Mouse (Mus musculus): ENCODE measurements around the gene Selenbp2. TPM values are rescaled to one million over a fixed set of nuclear protein-coding genes. Genes with fewer than 3 reads are reported as not detected.
"Not testable (repeated sequence)": the region's sequence is repeated elsewhere in the genome, so short reads cannot be mapped to it uniquely, and the experiment has no call there.

Selenbp2 gene
- polyA plus RNA-seq, 1 experiment, result not detected

DNA sequence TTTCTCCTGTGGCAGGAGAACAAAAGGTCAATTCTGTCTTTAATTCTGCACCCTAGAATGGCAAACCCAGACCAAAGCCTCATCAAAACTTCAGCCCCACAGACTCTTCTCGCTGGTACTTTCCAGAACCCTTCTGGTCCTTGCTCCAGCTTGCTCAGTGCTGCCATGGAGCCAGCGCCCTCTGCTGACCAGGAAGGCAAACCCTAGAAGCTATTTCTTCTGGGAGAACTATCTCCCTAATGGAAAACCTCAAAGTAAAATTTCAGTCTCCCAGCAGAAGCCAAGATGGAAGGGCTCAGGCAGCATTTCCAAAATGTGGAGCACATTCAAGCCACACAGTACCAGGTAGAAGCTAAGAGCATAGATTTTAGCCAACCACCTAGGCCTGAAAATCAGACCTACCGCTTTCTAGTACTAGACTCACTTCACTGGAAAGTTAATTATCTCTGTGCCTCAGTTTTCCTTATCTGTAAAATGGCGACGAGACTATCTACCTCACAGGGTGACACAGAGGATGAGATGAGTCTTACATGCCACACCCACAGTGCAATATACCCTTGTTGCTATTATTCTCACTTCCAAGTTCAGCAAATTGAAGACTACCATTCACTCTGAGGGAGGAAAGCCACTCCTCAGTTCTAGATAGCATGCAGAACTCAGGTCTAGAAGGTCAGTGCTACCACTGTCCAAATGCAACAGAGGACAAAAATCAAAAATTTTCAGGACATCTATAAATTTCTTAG is 28.1 kb upstream of the Selenbp2 start:
- not testable (repeated sequence) for H3K27ac ChIP-seq (ENCODE audit: insufficient read depth, low read length); H3K9ac ChIP-seq (ENCODE audit: low read depth, poor library complexity, severe bottlenecking); H3K27me3 ChIP-seq (ENCODE audit: control insufficient read depth, insufficient read depth, low read length, poor library complexity, severe bottlenecking); H3K4me1 ChIP-seq (ENCODE audit: control insufficient read depth, insufficient read depth, low read length); H3K4me3 ChIP-seq (ENCODE audit: low read depth, low read length); H3K9me3 ChIP-seq (replicated peaks; ENCODE audit: control insufficient read depth, insufficient read depth, low read length, poor library complexity, severe bottlenecking); H3K36me3 ChIP-seq (ENCODE audit: control insufficient read depth, insufficient read depth, low read length, poor library complexity, severe bottlenecking)

DNA sequence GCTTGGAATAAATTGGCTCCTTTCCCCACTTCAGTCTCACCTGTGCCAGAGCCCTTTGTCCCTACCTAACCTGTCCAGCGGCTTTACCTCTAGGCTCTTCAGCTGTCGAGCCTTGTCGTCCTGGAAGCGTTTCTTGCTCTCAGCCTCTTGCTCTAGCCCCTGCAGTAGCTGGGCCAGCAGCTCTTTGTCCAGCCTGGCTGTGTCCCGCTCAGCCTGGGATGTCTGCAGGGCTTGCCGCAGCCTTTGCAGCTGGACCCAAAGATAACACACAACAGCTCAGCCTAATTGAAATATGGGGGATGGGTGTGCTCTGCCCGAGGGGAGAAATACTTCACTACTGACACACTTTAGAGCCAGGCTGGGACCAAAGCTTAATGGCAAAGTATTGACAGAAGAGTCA is 27.5 kb upstream of the Selenbp2 start:
- H3K27ac ChIP-seq (ENCODE audit: insufficient read depth, low read length); H3K9ac ChIP-seq (ENCODE audit: low read depth, poor library complexity, severe bottlenecking); H3K36me3 ChIP-seq (ENCODE audit: control insufficient read depth, insufficient read depth, low read length, poor library complexity, severe bottlenecking); H3K9me3 ChIP-seq (replicated peaks; ENCODE audit: control insufficient read depth, insufficient read depth, low read length, poor library complexity, severe bottlenecking); H3K4me3 ChIP-seq (ENCODE audit: low read depth, low read length); H3K27me3 ChIP-seq (ENCODE audit: control insufficient read depth, insufficient read depth, low read length, poor library complexity, severe bottlenecking); H3K4me1 ChIP-seq (ENCODE audit: control insufficient read depth, insufficient read depth, low read length): not testable (repeated sequence)

DNA sequence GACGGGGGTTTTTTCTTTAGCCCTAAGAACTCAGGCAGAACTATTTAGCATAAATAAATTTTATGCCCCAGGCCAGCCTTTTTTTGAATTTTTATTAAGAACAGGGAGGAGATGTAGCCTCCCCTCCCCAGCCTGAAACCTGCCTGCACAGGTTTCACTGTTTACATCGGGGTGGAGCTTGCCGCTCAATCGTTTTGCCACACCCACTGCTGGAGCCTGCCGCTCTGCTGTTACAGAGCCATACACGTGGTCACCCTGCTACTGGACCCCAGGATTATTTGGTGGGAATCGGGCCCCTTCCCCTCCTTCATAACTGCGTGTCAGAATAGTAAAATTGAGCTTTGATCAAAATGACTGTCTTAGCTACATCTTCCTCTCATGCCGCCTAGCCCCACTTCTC is 18.3 kb upstream of the Selenbp2 start:
- not testable (repeated sequence) for H3K4me1 ChIP-seq (ENCODE audit: control insufficient read depth, insufficient read depth, low read length); H3K27me3 ChIP-seq (ENCODE audit: control insufficient read depth, insufficient read depth, low read length, poor library complexity, severe bottlenecking); H3K4me3 ChIP-seq (ENCODE audit: low read depth, low read length); H3K9ac ChIP-seq (ENCODE audit: low read depth, poor library complexity, severe bottlenecking); H3K27ac ChIP-seq (ENCODE audit: insufficient read depth, low read length); H3K36me3 ChIP-seq (ENCODE audit: control insufficient read depth, insufficient read depth, low read length, poor library complexity, severe bottlenecking)
- H3K9me3 ChIP-seq (replicated peaks; ENCODE audit: control insufficient read depth, insufficient read depth, low read length, poor library complexity, severe bottlenecking), result peaks cover 48% of the 10 kb centered on the region

DNA sequence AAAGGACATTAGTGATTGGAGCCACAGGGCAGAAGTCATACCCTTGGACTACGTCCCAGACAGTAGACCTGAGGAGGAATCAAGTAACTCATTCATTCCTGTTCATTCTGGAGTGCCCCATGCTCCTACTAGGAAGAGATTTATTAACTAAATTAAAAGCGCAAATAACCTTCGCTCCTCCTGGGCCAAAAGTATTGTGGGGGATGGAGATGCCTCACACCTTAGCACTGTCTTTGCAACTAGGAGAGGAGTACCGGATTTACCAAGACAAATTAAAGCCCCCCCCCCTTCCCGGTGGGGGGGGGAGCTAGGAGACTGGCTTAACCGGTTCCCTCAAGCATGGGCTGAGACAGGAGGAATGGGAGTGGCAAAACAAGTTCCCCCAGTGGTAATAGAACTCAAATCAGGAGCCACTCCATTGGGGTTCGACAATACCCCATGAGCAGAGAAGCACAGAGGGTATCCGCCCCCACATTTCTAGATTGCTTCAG is 14.0 kb upstream of the Selenbp2 start:
- no peak overlapping the region for H3K27ac ChIP-seq (ENCODE audit: insufficient read depth, low read length)
- TF ChIP-seq POLR2A (IDR thresholded peaks at IDR 0.05; ENCODE audit: insufficient read depth, low read length), result no peak
- peaks cover 37% of the 10 kb centered on the region for H3K9me3 ChIP-seq (replicated peaks; ENCODE audit: control insufficient read depth, insufficient read depth, low read length, poor library complexity, severe bottlenecking)
- no peaks in the 10 kb centered on the region for H3K36me3 ChIP-seq (ENCODE audit: control insufficient read depth, insufficient read depth, low read length, poor library complexity, severe bottlenecking)
- H3K4me3 ChIP-seq (ENCODE audit: low read depth, low read length), result no peak overlapping the region
- H3K27me3 ChIP-seq (ENCODE audit: control insufficient read depth, insufficient read depth, low read length, poor library complexity, severe bottlenecking), result peaks cover 2% of the 10 kb centered on the region
- H3K4me1 ChIP-seq (ENCODE audit: control insufficient read depth, insufficient read depth, low read length), result no peaks in the 10 kb centered on the region
- H3K9ac ChIP-seq (ENCODE audit: low read depth, poor library complexity, severe bottlenecking), result no peak overlapping the region

DNA sequence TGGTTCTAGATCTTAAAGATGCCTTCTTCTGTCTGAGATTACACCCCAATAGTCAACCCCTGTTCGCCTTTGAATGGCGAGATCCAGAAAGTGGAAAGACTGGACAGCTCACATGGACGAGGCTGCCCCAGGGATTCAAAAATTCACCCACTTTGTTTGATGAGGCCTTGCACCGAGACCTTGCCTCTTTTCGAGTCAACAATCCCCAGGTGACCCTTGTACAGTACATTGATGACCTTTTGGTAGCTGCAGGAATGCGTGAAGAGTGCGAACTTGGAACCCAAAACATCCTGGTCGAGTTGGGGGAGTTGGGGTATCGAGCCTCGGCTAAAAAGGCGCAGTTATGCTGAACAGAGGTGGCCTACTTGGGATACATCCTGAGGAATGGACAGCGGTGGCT is 13.3 kb upstream of the Selenbp2 start:
- H3K27me3 ChIP-seq (ENCODE audit: control insufficient read depth, insufficient read depth, low read length, poor library complexity, severe bottlenecking); H3K36me3 ChIP-seq (ENCODE audit: control insufficient read depth, insufficient read depth, low read length, poor library complexity, severe bottlenecking); H3K27ac ChIP-seq (ENCODE audit: insufficient read depth, low read length); H3K4me1 ChIP-seq (ENCODE audit: control insufficient read depth, insufficient read depth, low read length); H3K9ac ChIP-seq (ENCODE audit: low read depth, poor library complexity, severe bottlenecking); H3K4me3 ChIP-seq (ENCODE audit: low read depth, low read length): not testable (repeated sequence)
- H3K9me3 ChIP-seq (replicated peaks; ENCODE audit: control insufficient read depth, insufficient read depth, low read length, poor library complexity, severe bottlenecking), result peaks cover 32% of the 10 kb centered on the region

DNA sequence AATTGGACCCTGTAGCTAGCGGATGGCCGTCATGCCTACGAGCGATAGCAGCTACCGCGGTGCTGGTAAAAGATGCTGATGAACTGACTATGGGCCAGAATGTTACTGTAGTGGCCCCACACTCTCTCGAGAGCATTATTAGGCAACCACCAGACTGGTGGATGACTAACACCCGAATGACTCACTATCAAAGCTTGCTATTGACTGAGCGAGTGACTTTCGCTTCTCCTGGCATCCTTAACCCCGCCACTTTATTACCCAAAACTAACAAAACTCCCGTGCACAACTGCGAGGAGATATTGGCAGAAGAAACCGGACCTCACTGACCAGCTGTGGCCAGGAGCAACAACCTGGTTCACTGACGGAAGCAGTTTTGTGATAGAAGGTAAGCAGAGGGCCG is 12.6 kb upstream of the Selenbp2 start:
- no peak overlapping the region for H3K27ac ChIP-seq (ENCODE audit: insufficient read depth, low read length)
- H3K9ac ChIP-seq (ENCODE audit: low read depth, poor library complexity, severe bottlenecking), result no peak overlapping the region
- H3K4me1 ChIP-seq (ENCODE audit: control insufficient read depth, insufficient read depth, low read length), result no peaks in the 10 kb centered on the region
- peaks cover 26% of the 10 kb centered on the region for H3K9me3 ChIP-seq (replicated peaks; ENCODE audit: control insufficient read depth, insufficient read depth, low read length, poor library complexity, severe bottlenecking)
- no peak overlapping the region for H3K4me3 ChIP-seq (ENCODE audit: low read depth, low read length)
- TF ChIP-seq CTCF (IDR thresholded peaks at IDR 0.05; ENCODE audit: low read depth, low read length) (no peak), POLR2A (IDR thresholded peaks at IDR 0.05; ENCODE audit: insufficient read depth, low read length) (no peak), EP300 (IDR thresholded peaks at IDR 0.05; ENCODE audit: insufficient read depth, low read depth, low read length) (no peak)
- H3K36me3 ChIP-seq (ENCODE audit: control insufficient read depth, insufficient read depth, low read length, poor library complexity, severe bottlenecking), result no peaks in the 10 kb centered on the region
- peaks cover 2% of the 10 kb centered on the region for H3K27me3 ChIP-seq (ENCODE audit: control insufficient read depth, insufficient read depth, low read length, poor library complexity, severe bottlenecking)

DNA sequence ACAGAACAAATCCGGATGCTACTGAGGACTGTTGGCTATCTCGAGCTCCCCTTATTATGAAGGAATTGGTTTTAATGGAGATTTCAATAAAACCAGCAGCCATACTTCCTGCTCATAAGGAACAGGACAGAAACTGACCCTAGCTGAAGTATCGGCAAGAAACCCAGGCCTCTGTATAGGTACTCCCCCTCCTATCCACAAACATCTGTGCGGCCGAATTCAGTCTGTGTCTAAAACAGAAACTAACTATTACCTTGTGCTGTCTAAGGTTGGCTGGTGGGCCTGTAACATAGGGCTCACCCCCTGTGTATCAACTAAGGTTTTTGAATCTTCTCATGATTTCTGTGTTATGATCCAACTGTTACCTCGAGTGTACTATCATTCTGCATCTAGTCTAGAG is 9.7 kb upstream of the Selenbp2 start:
- TF ChIP-seq CTCF (IDR thresholded peaks at IDR 0.05; ENCODE audit: low read depth, low read length) (no peak), POLR2A (IDR thresholded peaks at IDR 0.05; ENCODE audit: insufficient read depth, low read length) (no peak), EP300 (IDR thresholded peaks at IDR 0.05; ENCODE audit: insufficient read depth, low read depth, low read length) (no peak)
- no peak overlapping the region for H3K9ac ChIP-seq (ENCODE audit: low read depth, poor library complexity, severe bottlenecking)

DNA sequence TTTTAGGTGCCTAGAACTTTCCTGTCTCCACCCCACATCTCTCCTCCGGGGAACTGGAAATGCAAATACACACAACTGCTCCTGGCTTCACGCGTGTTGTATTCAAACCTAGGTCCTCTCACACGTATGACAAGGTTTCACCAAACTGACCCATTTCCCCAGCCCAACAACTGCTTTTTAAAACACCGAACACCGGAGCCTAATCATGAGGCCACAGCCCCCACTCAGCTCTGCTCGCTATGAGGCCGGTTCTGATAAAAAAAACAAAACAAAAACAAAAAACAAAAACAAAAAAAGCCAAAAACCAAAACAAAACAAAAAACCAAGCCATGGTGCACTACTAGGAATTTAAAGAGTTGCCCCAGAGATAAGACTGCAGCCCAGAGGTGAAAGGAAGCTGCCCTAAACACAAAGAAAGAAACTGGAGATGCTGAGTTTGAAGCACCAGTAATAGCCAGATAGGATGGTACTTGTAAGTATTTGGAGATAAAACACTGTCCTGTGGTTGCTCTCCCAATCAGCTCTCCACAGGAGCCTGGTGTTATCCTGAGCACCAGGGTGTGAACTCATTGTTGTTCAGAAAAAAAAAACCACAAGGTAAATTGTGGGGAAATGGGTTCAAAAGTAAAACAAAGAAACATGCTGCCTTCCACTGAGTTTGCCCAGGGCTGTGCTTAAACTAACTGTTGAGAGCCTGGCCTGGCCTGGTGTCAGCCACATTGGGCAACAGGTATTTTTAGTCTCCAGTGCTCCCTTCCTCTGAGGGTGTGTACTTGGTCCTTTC is 7.2 kb upstream of the Selenbp2 start:
- not testable (repeated sequence) for H3K4me3 ChIP-seq (ENCODE audit: low read depth, low read length); H3K27me3 ChIP-seq (ENCODE audit: control insufficient read depth, insufficient read depth, low read length, poor library complexity, severe bottlenecking); H3K27ac ChIP-seq (ENCODE audit: insufficient read depth, low read length); H3K9me3 ChIP-seq (replicated peaks; ENCODE audit: control insufficient read depth, insufficient read depth, low read length, poor library complexity, severe bottlenecking); H3K4me1 ChIP-seq (ENCODE audit: control insufficient read depth, insufficient read depth, low read length); H3K36me3 ChIP-seq (ENCODE audit: control insufficient read depth, insufficient read depth, low read length, poor library complexity, severe bottlenecking); H3K9ac ChIP-seq (ENCODE audit: low read depth, poor library complexity, severe bottlenecking)

More for the DNA sequence above, 9.7 kb upstream of the Selenbp2 start:
- H3K36me3 ChIP-seq (ENCODE audit: control insufficient read depth, insufficient read depth, low read length, poor library complexity, severe bottlenecking), result no peaks in the 10 kb centered on the region
- H3K9me3 ChIP-seq (replicated peaks; ENCODE audit: control insufficient read depth, insufficient read depth, low read length, poor library complexity, severe bottlenecking), result peaks cover 10% of the 10 kb centered on the region; the same call in 1 of the 2 replicates
- H3K27me3 ChIP-seq (ENCODE audit: control insufficient read depth, insufficient read depth, low read length, poor library complexity, severe bottlenecking), result peaks cover 2% of the 10 kb centered on the region
- H3K27ac ChIP-seq (ENCODE audit: insufficient read depth, low read length), result no peak overlapping the region
- no peaks in the 10 kb centered on the region for H3K4me1 ChIP-seq (ENCODE audit: control insufficient read depth, insufficient read depth, low read length)
- H3K4me3 ChIP-seq (ENCODE audit: low read depth, low read length), result no peak overlapping the region

DNA sequence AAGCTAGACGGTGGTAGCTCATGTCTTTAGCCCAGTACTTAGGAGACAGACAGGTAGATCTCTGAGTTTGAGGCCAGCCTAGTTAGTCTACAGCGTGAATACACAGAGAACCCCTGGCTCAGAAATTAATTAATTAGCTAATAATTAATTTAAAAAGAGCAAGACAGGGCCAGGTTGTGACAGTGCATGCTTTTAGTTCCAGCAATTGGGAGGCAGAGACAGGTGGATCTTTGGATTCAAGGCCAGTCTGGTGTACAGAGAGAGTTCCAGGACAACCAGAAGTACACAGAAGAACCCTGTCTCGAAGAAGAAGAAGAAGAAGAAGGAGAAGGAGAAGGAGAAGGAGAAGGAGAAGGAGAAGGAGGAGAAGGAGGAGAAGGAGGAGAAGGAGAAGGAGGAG is 4.7 kb upstream of the Selenbp2 start:
- not testable (repeated sequence) for H3K9ac ChIP-seq (ENCODE audit: low read depth, poor library complexity, severe bottlenecking); H3K36me3 ChIP-seq (ENCODE audit: control insufficient read depth, insufficient read depth, low read length, poor library complexity, severe bottlenecking); H3K27me3 ChIP-seq (ENCODE audit: control insufficient read depth, insufficient read depth, low read length, poor library complexity, severe bottlenecking); H3K9me3 ChIP-seq (replicated peaks; ENCODE audit: control insufficient read depth, insufficient read depth, low read length, poor library complexity, severe bottlenecking); H3K4me1 ChIP-seq (ENCODE audit: control insufficient read depth, insufficient read depth, low read length); H3K27ac ChIP-seq (ENCODE audit: insufficient read depth, low read length); H3K4me3 ChIP-seq (ENCODE audit: low read depth, low read length)

Measured in ES-Bruce4 (cell line).